Mouse (Mus musculus) left cerebral cortex, adult 2 months (tissue): Measurements from ENCODE around the gene Eif3m. TPM values are rescaled to one million over a fixed set of nuclear protein-coding genes. Genes with fewer than 3 reads are reported as not detected.
A peak's percentile ranks its signal among the peaks of the same experiment; 100 is the strongest.
"Not testable (repeated sequence)": the region's sequence is repeated elsewhere in the genome, so short reads cannot be mapped to it uniquely, and the experiment has no call there.

ENCODE experiments used
- DNase-seq, 2 experiments: peaks; one replicate each; pipeline ENCODE4 v3.0.0; 2021 to 2022; ENCODE audit warnings: low spot score in 2 of 2, mixed read lengths in 1 of 2; ENCODE audit errors: extremely low spot score in 1 of 2
- H3K27ac ChIP-seq: fragments of 200-600 bp; 2 replicates; pipeline ENCODE4 v1.8.1; 2022
- H3K4me3 ChIP-seq: fragments of 200-600 bp; 2 replicates; pipeline ENCODE4 v1.8.1; 2022
- CTCF ChIP-seq: fragments of 200-600 bp; IDR thresholded peaks from 2 replicates; pipeline ENCODE4 v1.8.1; 2022; ENCODE audit warnings: antibody characterized with exemption, mild to moderate bottlenecking, moderate library complexity
- intact Hi-C: fragments of 180-260 bp; cut with DNase I; formaldehyde crosslinking; loops from one replicate; pipeline ENCODE4 v1.15.1; 2025
- total RNA-seq, 2 experiments: library from RNA; stranded (reverse); gene quantifications; 2 replicates each; pipeline ENCODE4 v1.2.3; 2021

Gene Eif3m
- total RNA-seq, 2 experiments from 2014 or later: 83.4 to 89.8 TPM

GRCm38 (mm10) chr2:105030505-105030904 lies 13.6 kb upstream of the Eif3m start:
- no peak overlapping the region for H3K27ac ChIP-seq
- DNase-seq: no peak
- intact Hi-C loops: no loop called here
- no peak overlapping the region for H3K4me3 ChIP-seq
- no peak for TF ChIP-seq CTCF

GRCm38 (mm10) chr2:105028806-105029205 lies 11.9 kb upstream of the Eif3m start:
- intact Hi-C loops: no loop called here
- no peak overlapping the region for H3K4me3 ChIP-seq
- DNase-seq: no peak
- no peak for TF ChIP-seq CTCF
- no peak overlapping the region for H3K27ac ChIP-seq

GRCm38 (mm10) chr2:105026950-105027695 lies 10.2 kb upstream of the Eif3m start:
- Histone ChIP-seq H3K4me3 (no peak overlapping the region), H3K27ac (no peak overlapping the region)
- intact Hi-C loops: no loop called here
- no peak for DNase-seq
- no peak for TF ChIP-seq CTCF

- H3K4me3 ChIP-seq, DNase-seq, intact Hi-C loops, H3K27ac ChIP-seq: not testable (repeated sequence)
These were observed 8.7 kb upstream of the Eif3m start for GRCm38 (mm10) chr2:105025610-105026009.

- H3K4me3 ChIP-seq: no peak overlapping the region
- no peak for TF ChIP-seq CTCF
- intact Hi-C loops: no loop called here
- H3K27ac ChIP-seq: no peak overlapping the region
- DNase-seq: no peak
These were observed 6.9 kb upstream of the Eif3m start for GRCm38 (mm10) chr2:105023815-105024214.

- DNase-seq: no peak
- intact Hi-C loops: no loop called here
- H3K27ac ChIP-seq: no peak overlapping the region
- no peak overlapping the region for H3K4me3 ChIP-seq
- TF ChIP-seq CTCF: no peak
These were observed 6.2 kb upstream of the Eif3m start for GRCm38 (mm10) chr2:105023031-105023615.

GRCm38 (mm10) chr2:105021836-105022235 lies 5.0 kb upstream of the Eif3m start:
- no peak for DNase-seq
- Histone ChIP-seq H3K27ac (no peak overlapping the region), H3K4me3 (no peak overlapping the region)
- intact Hi-C loops: no loop called here
- TF ChIP-seq CTCF: no peak

- no peak for TF ChIP-seq CTCF
- no peak for DNase-seq
- Histone ChIP-seq H3K27ac (no peak overlapping the region), H3K4me3 (no peak overlapping the region)
- intact Hi-C loops: no loop called here
These were observed 4.4 kb upstream of the Eif3m start for GRCm38 (mm10) chr2:105021256-105021655.

- H3K4me3 ChIP-seq: no peak overlapping the region
- no peak for TF ChIP-seq CTCF
- DNase-seq: no peak
- intact Hi-C loops: loop anchor here (5.0 kb wide), 1 partner anchor 427 kb away; the partner anchor contains the start of gene Cstf3
- no peak overlapping the region for H3K27ac ChIP-seq
These were observed 2.6 kb upstream of the Eif3m start for GRCm38 (mm10) chr2:105019457-105019856.

- Histone ChIP-seq H3K4me3 (no peak overlapping the region), H3K27ac (no peak overlapping the region)
- TF ChIP-seq CTCF: no peak
- intact Hi-C loops: loop anchor here (2.0 to 5.0 kb wide), 2 partner anchors 201 to 426 kb away; partner anchors contain the start of genes Cstf3 and Qser1
- DNase-seq: no peak
These were observed 922 bp upstream of the Eif3m start for GRCm38 (mm10) chr2:105017802-105018201.

GRCm38 (mm10) chr2:105016192-105016966 lies 501 bp downstream of the Eif3m start:
- intact Hi-C loops: loop anchor here (2.0 to 5.0 kb wide), 2 partner anchors 200 to 424 kb away; partner anchors contain the start of genes Cstf3 and Qser1
- no peak for DNase-seq
- H3K4me3 ChIP-seq: peak overlapping the region; percentile 87
- no peak for TF ChIP-seq CTCF
- H3K27ac ChIP-seq: peak overlapping the region; percentile 90

GRCm38 (mm10) chr2:105007236-105007635 lies 9.6 kb downstream of the Eif3m start:
- intact Hi-C loops: no loop called here
- H3K27ac ChIP-seq: no peak overlapping the region
- no peak for DNase-seq
- no peak for TF ChIP-seq CTCF
- H3K4me3 ChIP-seq: no peak overlapping the region
